Mouse (Mus musculus) left cerebral cortex, adult 2 months (tissue): Measurements from ENCODE around the gene Hprt. TPM values are rescaled to one million over a fixed set of nuclear protein-coding genes. Genes with fewer than 3 reads are reported as not detected.
"Not testable (repeated sequence)": the region's sequence is repeated elsewhere in the genome, so short reads cannot be mapped to it uniquely, and the experiment has no call there.

Experiments used
- DNase-seq, 2 experiments: peaks; one replicate each; pipeline ENCODE4 v3.0.0; 2021 to 2022; ENCODE audit warnings: low spot score in 2 of 2, mixed read lengths in 1 of 2; ENCODE audit errors: extremely low spot score in 1 of 2
- H3K27ac ChIP-seq: fragments of 200-600 bp; 2 replicates; pipeline ENCODE4 v1.8.1; 2022
- H3K4me3 ChIP-seq: fragments of 200-600 bp; 2 replicates; pipeline ENCODE4 v1.8.1; 2022
- CTCF ChIP-seq: fragments of 200-600 bp; IDR thresholded peaks from 2 replicates; pipeline ENCODE4 v1.8.1; 2022; ENCODE audit warnings: antibody characterized with exemption, mild to moderate bottlenecking, moderate library complexity
- intact Hi-C: fragments of 180-260 bp; cut with DNase I; formaldehyde crosslinking; loops from one replicate; pipeline ENCODE4 v1.15.1; 2025
- total RNA-seq, 2 experiments: library from RNA; stranded (reverse); gene quantifications; 2 replicates each; pipeline ENCODE4 v1.2.3; 2021

Hprt gene
- total RNA-seq, 2 experiments from 2014 or later: 125 to 166 TPM

GRCm38 (mm10) chrX:53004887-53005286 is 16.9 kb downstream of the Hprt start:
- not testable (repeated sequence) for H3K4me3 ChIP-seq, H3K27ac ChIP-seq, DNase-seq
- intact Hi-C loops: loop anchor here (5.0 kb wide), 1 partner anchor 247 kb away; no protein-coding TSS in a partner anchor
- TF ChIP-seq CTCF: peak; percentile 20

GRCm38 (mm10) chrX:53006062-53006461 is 18.1 kb downstream of the Hprt start:
- peak; percentile 79 for TF ChIP-seq CTCF
- H3K27ac ChIP-seq: no peak overlapping the region
- no peak for DNase-seq
- H3K4me3 ChIP-seq: no peak overlapping the region
- intact Hi-C loops: loop anchor here (5.0 kb wide), 1 partner anchor 246 kb away; no protein-coding TSS in a partner anchor

DNA sequence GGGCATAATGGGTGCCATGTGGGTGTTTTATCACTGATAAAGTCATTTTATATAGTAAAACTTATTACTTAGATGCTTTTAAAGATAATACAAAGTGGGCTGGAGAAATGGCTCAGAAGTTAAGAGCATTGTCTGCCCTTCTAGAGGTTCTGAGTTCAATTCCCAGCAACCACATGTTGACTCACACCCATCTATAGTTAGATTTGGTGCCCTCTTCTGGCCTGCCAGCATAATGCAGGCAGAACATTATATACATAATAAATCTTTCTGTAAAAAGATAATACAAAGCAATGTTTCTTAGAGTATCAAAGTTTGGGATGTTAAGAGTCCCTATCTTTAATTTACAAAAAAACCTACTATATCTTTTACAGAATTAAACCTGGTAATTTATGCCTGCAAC is 27.6 kb downstream of the Hprt start:
- no peak for DNase-seq
- H3K27ac ChIP-seq: no peak overlapping the region
- no peak overlapping the region for H3K4me3 ChIP-seq
- peak; percentile 57 for TF ChIP-seq CTCF
- intact Hi-C loops: no loop called here

GRCm38 (mm10) chrX:53023021-53023420 is 35.1 kb downstream of the Hprt start:
- TF ChIP-seq CTCF: no peak
- Histone ChIP-seq H3K27ac (no peak overlapping the region), H3K4me3 (no peak overlapping the region)
- DNase-seq: no peak
- intact Hi-C loops: no loop called here

GRCm38 (mm10) chrX:53024268-53024667 is 36.3 kb downstream of the Hprt start:
- peak; percentile 18; the same call in 1 of the 2 replicates for TF ChIP-seq CTCF
- H3K4me3 ChIP-seq, intact Hi-C loops, DNase-seq, H3K27ac ChIP-seq: not testable (repeated sequence)

DNA sequence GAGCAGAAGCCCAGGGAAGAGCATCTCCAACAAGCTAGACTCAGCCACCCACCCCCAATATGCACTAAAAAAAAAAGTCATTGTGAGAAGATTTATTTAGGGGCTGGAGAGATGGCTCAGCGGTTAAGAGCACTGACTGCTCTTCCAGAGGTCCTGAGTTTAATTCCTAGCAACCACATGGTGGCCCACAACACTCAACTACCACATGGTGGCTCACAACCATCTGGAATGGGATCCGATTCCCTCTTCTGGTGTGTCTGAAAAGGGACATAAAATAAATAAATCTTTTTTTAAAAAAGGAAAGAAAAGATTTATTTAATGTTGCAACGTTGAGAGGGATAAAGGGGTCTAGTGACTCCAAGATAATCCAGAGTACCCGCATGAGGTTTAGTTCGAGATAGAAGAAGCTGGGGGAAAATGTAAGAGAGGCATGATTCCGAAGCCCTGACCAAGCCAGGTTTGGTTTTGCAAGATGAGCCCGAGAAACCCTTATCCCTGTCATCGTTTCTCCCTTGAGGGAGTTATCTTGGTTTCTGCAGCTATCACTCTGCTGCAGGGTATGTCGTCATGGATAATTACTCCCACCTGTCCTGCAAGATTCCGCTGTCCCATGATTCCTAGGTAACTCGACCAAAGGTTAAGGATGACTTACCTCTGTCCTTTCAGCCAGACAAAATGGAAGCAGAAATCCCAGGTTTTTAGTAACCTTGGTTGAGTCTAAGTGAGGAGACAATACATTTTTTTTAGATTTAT is 37.7 kb downstream of the Hprt start:
- no peak for DNase-seq
- H3K4me3 ChIP-seq: no peak overlapping the region
- no peak overlapping the region for H3K27ac ChIP-seq
- intact Hi-C loops: loop anchor here (5.0 kb wide), 1 partner anchor 232 kb away; no protein-coding TSS in a partner anchor
- TF ChIP-seq CTCF: peak; percentile 20

DNA sequence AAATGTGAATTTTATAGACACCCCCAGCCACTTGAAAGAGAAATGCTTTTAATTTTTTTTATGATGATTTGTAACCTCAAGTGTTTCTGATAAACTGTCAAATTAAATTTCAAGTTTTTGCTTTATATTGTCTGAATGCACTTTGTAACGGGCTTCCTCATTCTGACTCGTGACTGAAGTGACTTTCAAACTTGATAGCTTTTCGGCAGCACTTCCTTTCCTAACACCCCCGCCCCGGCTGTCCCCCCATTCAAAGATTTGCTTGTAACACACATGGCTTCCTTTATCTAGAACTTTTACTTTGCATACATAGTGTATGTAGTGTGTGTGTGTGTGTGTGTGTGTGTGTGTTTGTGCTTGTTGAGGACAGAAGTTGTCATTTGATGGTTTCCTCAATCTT is 41.6 kb downstream of the Hprt start:
- intact Hi-C loops: loop anchor here (5.0 kb wide), 1 partner anchor 228 kb away; no protein-coding TSS in a partner anchor
- H3K4me3 ChIP-seq: no peak overlapping the region

DNA sequence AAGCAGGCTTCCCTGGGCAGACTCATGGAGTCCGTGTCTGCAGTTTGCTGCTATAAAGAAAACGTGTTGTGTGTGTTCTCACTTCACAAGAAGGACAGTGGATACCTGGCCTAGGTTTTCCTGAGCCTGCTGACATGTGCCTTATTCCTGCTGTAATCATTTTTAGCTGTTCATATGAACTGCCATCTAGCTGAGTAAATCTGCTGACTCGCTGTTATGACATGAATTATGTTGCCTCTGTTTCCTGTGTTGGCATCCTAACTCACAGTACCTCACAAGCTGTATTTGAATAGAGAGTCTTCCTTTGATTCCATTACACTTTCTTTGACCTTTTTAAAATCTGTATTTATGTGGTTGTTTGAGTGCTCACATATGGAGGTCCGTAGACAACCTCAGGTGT is 50.3 kb downstream of the Hprt start:
- no peak overlapping the region for H3K27ac ChIP-seq
- TF ChIP-seq CTCF: no peak
- H3K4me3 ChIP-seq: no peak overlapping the region
- intact Hi-C loops: no loop called here
- no peak for DNase-seq

More for the DNA sequence above, 41.6 kb downstream of the Hprt start:
- H3K27ac ChIP-seq: no peak overlapping the region
- no peak for TF ChIP-seq CTCF
- no peak for DNase-seq

DNA sequence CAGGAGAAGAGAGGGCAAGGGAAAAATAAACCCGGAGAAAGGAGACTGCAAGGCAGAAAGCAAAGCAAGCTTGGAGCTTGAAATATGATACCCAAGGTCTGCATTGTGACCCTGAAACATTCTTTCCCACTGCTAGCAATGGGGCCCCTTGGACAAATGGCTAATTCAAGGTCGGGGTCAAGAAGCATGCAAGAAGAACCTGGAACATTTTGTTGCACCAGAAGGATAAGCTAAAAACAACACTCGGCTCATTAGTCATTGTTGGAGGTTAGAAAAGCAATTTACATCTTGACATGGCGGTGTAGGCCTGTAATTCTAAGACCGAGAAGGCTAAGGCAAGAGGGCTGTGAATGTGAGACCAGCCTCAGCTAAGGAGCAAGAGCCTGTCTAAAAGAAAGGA is 51.7 kb downstream of the Hprt start:
- intact Hi-C loops: no loop called here
- no peak for TF ChIP-seq CTCF
- no peak for DNase-seq
- no peak overlapping the region for H3K4me3 ChIP-seq
- H3K27ac ChIP-seq: no peak overlapping the region

GRCm38 (mm10) chrX:53040138-53040537 is 52.2 kb downstream of the Hprt start:
- no peak overlapping the region for H3K4me3 ChIP-seq
- DNase-seq: no peak
- TF ChIP-seq CTCF: no peak
- no peak overlapping the region for H3K27ac ChIP-seq
- intact Hi-C loops: no loop called here

DNA sequence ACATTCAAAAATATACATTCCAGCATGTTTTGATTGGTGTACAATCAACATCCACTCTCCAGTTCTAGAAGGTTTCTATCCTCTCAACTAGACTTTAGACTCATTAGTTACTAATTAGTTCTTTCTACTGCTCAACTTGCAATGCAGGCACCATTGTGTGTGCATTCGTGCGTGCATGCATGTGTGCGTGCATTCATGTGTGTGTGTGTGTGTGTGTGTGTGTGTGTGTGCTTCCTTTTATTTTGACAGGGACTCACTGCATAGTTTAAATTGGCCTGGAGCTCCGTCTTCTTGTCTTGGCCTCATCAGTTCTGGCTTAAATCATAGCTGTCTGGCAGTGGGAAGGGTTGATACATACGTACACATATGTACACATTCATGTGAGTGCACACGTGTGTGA is 53.1 kb downstream of the Hprt start:
- TF ChIP-seq CTCF: no peak

GRCm38 (mm10) chrX:53045187-53045903 is 57.4 kb downstream of the Hprt start:
- no peak for DNase-seq
- H3K27ac ChIP-seq: no peak overlapping the region
- intact Hi-C loops: no loop called here
- no peak for TF ChIP-seq CTCF
- no peak overlapping the region for H3K4me3 ChIP-seq

More for the DNA sequence above, 53.1 kb downstream of the Hprt start:
- intact Hi-C loops: no loop called here
- Histone ChIP-seq H3K4me3 (no peak overlapping the region), H3K27ac (no peak overlapping the region)
- DNase-seq: no peak
